Mouse (Mus musculus): Measurements from ENCODE around the gene Ifi47.

- TF ChIP-seq CTCF (IDR thresholded peaks at IDR 0.05; ENCODE audit: borderline replicate concordance, control insufficient read depth, extremely low read depth, insufficient read depth, low read length, poor library complexity): no peak
- no peak for TF ChIP-seq POLR2A (IDR thresholded peaks at IDR 0.05; ENCODE audit: control insufficient read depth, extremely low read depth, insufficient read depth, low read length, poor library complexity)
These were observed 17.7 kb downstream of the Ifi47 start for GRCm38 (mm10) chr11:49093861-49094660.
